Mouse (Mus musculus): ENCODE measurements at regions not wholly inside any gene's neighbourhood (a gene's known extent, or its start where the extent isn't known, plus 50 kb on each side); places are given as distances from the start of the nearest gene placed in this dataset.
A peak's percentile ranks its signal among the peaks of the same experiment; 100 is the strongest.

- H3K4me3 ChIP-seq (replicated peaks in 1 of 3; ENCODE audit: low read depth in 2 of 3, low read length in 2 of 3, poor library complexity in 1 of 3) = no peak overlapping the region
- H3K9ac ChIP-seq (ENCODE audit: insufficient read depth, low read depth) = no peak overlapping the region
- H3K4me2 ChIP-seq (ENCODE audit: insufficient read depth, low read depth, poor library complexity, severe bottlenecking) = no peak overlapping the region
- dilution Hi-C loops (cut with MboI; ENCODE audit: extremely low pct_ligation_motif_present, extremely low pct_unique_long_range_greater_than_20kb, low sequenced_read_pairs) = no loop called here
- no peaks in the 10 kb centered on the region for H3K36me3 ChIP-seq (replicated peaks in 1 of 2; ENCODE audit: control insufficient read depth in 1 of 2, insufficient read depth in 1 of 2, low read length in 1 of 2)
- H3K27ac ChIP-seq (ENCODE audit: insufficient read depth, low read depth) = no peak overlapping the region
- no peaks in the 10 kb centered on the region for H3K9me3 ChIP-seq (replicated peaks; ENCODE audit: low read length)
- H3K4me1 ChIP-seq (ENCODE audit: control insufficient read depth in 1 of 2, insufficient read depth in 2 of 2) = no peaks in the 10 kb centered on the region
- no peaks in the 10 kb centered on the region for H3K27me3 ChIP-seq (replicated peaks)
- in situ Hi-C loops (cut with MboI; ENCODE audit: low pct_ligation_motif_present, low pct_unique_long_range_greater_than_20kb, low sequenced_read_pairs) = no loop called here
- no peaks in the 10 kb centered on the region for H3K79me2 ChIP-seq (replicated peaks; ENCODE audit: control insufficient read depth, extremely low read depth, insufficient read depth, poor library complexity, severe bottlenecking)
- TF ChIP-seq ZKSCAN1 (IDR thresholded peaks at IDR 0.05; ENCODE audit: borderline replicate concordance, low read depth, low read length) (no peak), ZMIZ1 (IDR thresholded peaks at IDR 0.05; ENCODE audit: low read depth, low read length) (no peak), USF2 (conservative IDR thresholded peaks at IDR 0.05; ENCODE audit: low read depth, low read length) (no peak), GABPA (IDR thresholded peaks at IDR 0.05; ENCODE audit: insufficient replicate concordance, low read depth, low read length) (no peak), MXI1 (IDR thresholded peaks at IDR 0.05; ENCODE audit: low read depth, low read length) (no peak), CHD2 (IDR thresholded peaks at IDR 0.05; ENCODE audit: low read length) (no peak), RAD21 (IDR thresholded peaks at IDR 0.05; ENCODE audit: low read depth, low read length) (no peak), SIN3A (IDR thresholded peaks at IDR 0.05; ENCODE audit: low read length) (no peak), BHLHE40 (IDR thresholded peaks at IDR 0.05; ENCODE audit: low read depth, low read length) (no peak), ZC3H11A (IDR thresholded peaks at IDR 0.05; ENCODE audit: low read depth, low read length) (no peak), HCFC1 (IDR thresholded peaks at IDR 0.05; ENCODE audit: low read depth, low read length) (no peak), ETS1 (conservative IDR thresholded peaks at IDR 0.05; ENCODE audit: low read depth, low read length) (no peak), TBP (conservative IDR thresholded peaks at IDR 0.05; ENCODE audit: low read depth, low read length) (no peak), KAT2A (IDR thresholded peaks at IDR 0.05; ENCODE audit: insufficient replicate concordance, low read length) (no peak), JUND (conservative IDR thresholded peaks at IDR 0.05; ENCODE audit: low read depth, low read length) (no peak), NELFE (IDR thresholded peaks at IDR 0.05; ENCODE audit: low read depth, low read length) (no peak), IRF4 (IDR thresholded peaks at IDR 0.05; ENCODE audit: low read depth, low read length) (no peak), CHD1 (IDR thresholded peaks at IDR 0.05; ENCODE audit: low read depth, low read length) (no peak), ELF1 (IDR thresholded peaks at IDR 0.05; ENCODE audit: low read depth, low read length) (no peak)
- DNase-seq (ENCODE audit: extremely low read depth) = no peak
These were observed 140.2 kb downstream of the Jrkl start for GRCm38 (mm10) chr9:13105426-13105825.

DNA sequence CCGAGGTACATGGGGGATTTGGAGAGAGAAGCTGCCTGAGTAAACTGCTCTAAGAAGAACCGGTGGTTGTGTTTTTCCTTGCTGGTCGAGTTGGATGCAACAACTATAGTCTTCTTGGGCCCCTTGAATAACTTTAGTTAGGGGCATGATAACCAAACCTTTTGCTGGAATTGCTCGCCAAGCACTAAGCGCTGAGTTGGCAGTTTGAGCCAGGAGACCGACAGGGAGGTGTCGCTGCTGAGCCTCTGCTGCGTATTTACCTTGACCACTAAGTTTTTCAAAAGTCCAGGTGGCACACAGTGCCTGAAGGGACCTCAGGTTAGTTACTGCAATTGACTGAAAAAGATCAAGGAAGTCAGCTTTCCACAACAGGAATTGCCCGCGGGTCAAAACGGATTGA is 162.0 kb downstream of the Jrkl start:
- Histone ChIP-seq H3K4me2 (ENCODE audit: insufficient read depth, low read depth, poor library complexity, severe bottlenecking) (no peak overlapping the region), H3K4me3 (replicated peaks in 1 of 3; ENCODE audit: low read depth in 2 of 3, low read length in 2 of 3, poor library complexity in 1 of 3) (no peak overlapping the region), H3K27me3 (replicated peaks) (no peaks in the 10 kb centered on the region), H3K9ac (ENCODE audit: insufficient read depth, low read depth) (no peak overlapping the region), H3K9me3 (replicated peaks; ENCODE audit: low read length) (no peaks in the 10 kb centered on the region), H3K36me3 (replicated peaks in 1 of 2; ENCODE audit: control insufficient read depth in 1 of 2, insufficient read depth in 1 of 2, low read length in 1 of 2) (no peaks in the 10 kb centered on the region), H3K79me2 (replicated peaks; ENCODE audit: control insufficient read depth, extremely low read depth, insufficient read depth, poor library complexity, severe bottlenecking) (no peaks in the 10 kb centered on the region), H3K27ac (ENCODE audit: insufficient read depth, low read depth) (no peak overlapping the region), H3K4me1 (ENCODE audit: control insufficient read depth in 1 of 2, insufficient read depth in 2 of 2) (no peaks in the 10 kb centered on the region)
- TF ChIP-seq MEF2A (IDR thresholded peaks at IDR 0.05; ENCODE audit: borderline replicate concordance, low read depth, low read length) = no peak
- peak; percentile 51; the same call in 1 of the 2 replicates for TF ChIP-seq MAFK (IDR thresholded peaks at IDR 0.05; ENCODE audit: insufficient replicate concordance, low read length)
- DNase-seq (ENCODE audit: extremely low read depth) = no peak
- in situ Hi-C loops (cut with MboI; ENCODE audit: low pct_ligation_motif_present, low pct_unique_long_range_greater_than_20kb, low sequenced_read_pairs) (no loop called here), dilution Hi-C loops (cut with MboI; ENCODE audit: extremely low pct_ligation_motif_present, extremely low pct_unique_long_range_greater_than_20kb, low sequenced_read_pairs) (no loop called here)
